Mouse (Mus musculus) thymus, adult 2 months (tissue): ENCODE results near the gene Sim2. TPM values are rescaled to one million over a fixed set of nuclear protein-coding genes. Genes with fewer than 3 reads are reported as not detected.

Experiments used
- DNase-seq: peaks from one replicate; pipeline ENCODE4 v3.0.0; 2021
- H3K27ac ChIP-seq: fragments of 200-500 bp; 2 replicates; pipeline ENCODE4 v1.5.1; 2012; ENCODE audit warnings: low read length, control low read depth; ENCODE audit not compliant: control insufficient read depth, insufficient read depth
- H3K27me3 ChIP-seq: fragments of 200-500 bp; 2 replicates; pipeline ENCODE4 v1.6.1; 2012; ENCODE audit warnings: mild to moderate bottlenecking, low read length, moderate library complexity, mixed read lengths; ENCODE audit not compliant: control insufficient read depth, insufficient read depth
- H3K36me3 ChIP-seq: fragments of 200-500 bp; 2 replicates; pipeline ENCODE4 v1.6.1; 2012; ENCODE audit warnings: mild to moderate bottlenecking, low read length, moderate library complexity; ENCODE audit not compliant: control insufficient read depth, insufficient read depth
- H3K4me1 ChIP-seq: fragments of 200-500 bp; replicated peaks from 2 replicates; pipeline ENCODE4 v1.6.1; 2012; ENCODE audit warnings: low read length; ENCODE audit not compliant: control insufficient read depth, insufficient read depth
- H3K4me3 ChIP-seq: fragments of 200-500 bp; 2 replicates; pipeline ENCODE4 v1.5.1; 2012; ENCODE audit warnings: mild to moderate bottlenecking, low read length, control low read depth, moderate library complexity; ENCODE audit not compliant: control insufficient read depth, insufficient read depth
- CTCF ChIP-seq: fragments of 200-500 bp; IDR thresholded peaks from 2 replicates; pipeline ENCODE4 v1.5.1; 2012; ENCODE audit warnings: mild to moderate bottlenecking, control low read depth, low read length, moderate library complexity, borderline replicate concordance; ENCODE audit not compliant: control insufficient read depth, poor library complexity, insufficient read depth; ENCODE audit errors: extremely low read depth
- POLR2A ChIP-seq: fragments of 200-500 bp; IDR thresholded peaks from 2 replicates; pipeline ENCODE4 v1.6.1; 2012; ENCODE audit warnings: mild to moderate bottlenecking, low read length, control low read depth, moderate library complexity; ENCODE audit not compliant: control insufficient read depth, poor library complexity, insufficient read depth; ENCODE audit errors: extremely low read depth
- WGBS: fragments of 180-500 bp; shearing (Covaris S2); methylation state at CpG from one replicate; pipeline ENCODE4 v1.1.7; 2018; 5-methylcytosine and 5-hydroxymethylcytosine counted together
- polyA plus RNA-seq: library from polyadenylated mRNA; depleted of rRNA; stranded (reverse); fragments of >200 nt; gene quantifications from 2 replicates; pipeline ENCODE4 v1.2.3, GENCODE M21; 2012

Gene Sim2
- polyA plus RNA-seq, 1 experiment: 0.07 TPM

- no peak overlapping the region for H3K4me3 ChIP-seq
- peaks cover 30% of the 10 kb centered on the region for H3K27me3 ChIP-seq
- 7% methylated on average over 14 of the region's 14 CpGs for WGBS
- H3K36me3 ChIP-seq: no peaks in the 10 kb centered on the region
- no peak for DNase-seq
- H3K4me1 ChIP-seq: no peaks in the 10 kb centered on the region
- TF ChIP-seq CTCF: no peak
- TF ChIP-seq POLR2A: no peak
- H3K27ac ChIP-seq: no peak overlapping the region
Observed at GRCm38 (mm10) chr16:94096479-94096878, 11.7 kb downstream of the Sim2 start.

- Histone ChIP-seq H3K27me3 (peaks cover 26% of the 10 kb centered on the region), H3K27ac (no peak overlapping the region)
- 35% methylated on average over 12 of the region's 12 CpGs for WGBS
Observed at GRCm38 (mm10) chr16:94097724-94098455, 13.2 kb downstream of the Sim2 start.

GRCm38 (mm10) chr16:94113160-94113559, 28.4 kb downstream of the Sim2 start:
- Histone ChIP-seq H3K4me1 (no peaks in the 10 kb centered on the region), H3K27ac (no peak overlapping the region), H3K36me3 (no peaks in the 10 kb centered on the region), H3K4me3 (no peak overlapping the region), H3K27me3 (no peaks in the 10 kb centered on the region; the same call in 1 of the 2 replicates)
- 74% methylated on average over 7 of the region's 7 CpGs for WGBS
- DNase-seq: no peak
- TF ChIP-seq CTCF: no peak
- TF ChIP-seq POLR2A: no peak

More at GRCm38 (mm10) chr16:94097724-94098455, 13.2 kb downstream of the Sim2 start:
- no peak overlapping the region for H3K4me3 ChIP-seq
- no peaks in the 10 kb centered on the region for H3K36me3 ChIP-seq
- no peaks in the 10 kb centered on the region for H3K4me1 ChIP-seq
- no peak for TF ChIP-seq POLR2A
- TF ChIP-seq CTCF: no peak
- no peak for DNase-seq

- Histone ChIP-seq H3K36me3 (no peaks in the 10 kb centered on the region), H3K4me3 (no peak overlapping the region), H3K27ac (no peak overlapping the region), H3K27me3 (no peaks in the 10 kb centered on the region), H3K4me1 (no peaks in the 10 kb centered on the region)
- TF ChIP-seq POLR2A: no peak
- DNase-seq: no peak
- WGBS: 86% methylated on average over 9 of the region's 9 CpGs
Observed at GRCm38 (mm10) chr16:94114693-94115092, 30.0 kb downstream of the Sim2 start.

GRCm38 (mm10) chr16:94117333-94117732, 32.6 kb downstream of the Sim2 start:
- Histone ChIP-seq H3K27ac (no peak overlapping the region), H3K36me3 (no peaks in the 10 kb centered on the region), H3K4me3 (no peak overlapping the region), H3K27me3 (no peaks in the 10 kb centered on the region; the same call in 1 of the 2 replicates), H3K4me1 (no peaks in the 10 kb centered on the region)
- 80% methylated on average over 6 of the region's 6 CpGs for WGBS
- TF ChIP-seq POLR2A: no peak
- TF ChIP-seq CTCF: no peak
- DNase-seq: no peak

GRCm38 (mm10) chr16:94118394-94118793, 33.7 kb downstream of the Sim2 start:
- WGBS: 100% methylated on average over 1 of the region's 1 CpGs
- no peak for DNase-seq
- H3K36me3 ChIP-seq: no peaks in the 10 kb centered on the region
- H3K27ac ChIP-seq: no peak overlapping the region
- no peaks in the 10 kb centered on the region for H3K4me1 ChIP-seq
- H3K27me3 ChIP-seq: peaks cover 2% of the 10 kb centered on the region; the same call in 1 of the 2 replicates
- no peak overlapping the region for H3K4me3 ChIP-seq
- no peak for TF ChIP-seq CTCF
- no peak for TF ChIP-seq POLR2A

GRCm38 (mm10) chr16:94122347-94122746, 37.6 kb downstream of the Sim2 start:
- H3K4me3 ChIP-seq: no peak overlapping the region
- DNase-seq: no peak
- TF ChIP-seq CTCF (no peak), POLR2A (no peak)
- H3K27me3 ChIP-seq: peaks cover 27% of the 10 kb centered on the region
- no peak overlapping the region for H3K27ac ChIP-seq
- H3K36me3 ChIP-seq: no peaks in the 10 kb centered on the region
- no peaks in the 10 kb centered on the region for H3K4me1 ChIP-seq
- 14% methylated on average over 3 of the region's 3 CpGs for WGBS
